Mouse (Mus musculus): ENCODE data around the gene Gm17606. TPM values are rescaled to one million over a fixed set of nuclear protein-coding genes. Genes with fewer than 3 reads are reported as not detected.

Gene Gm17606
- total RNA-seq, 2 experiments from 2014 or later: not detected

DNA sequence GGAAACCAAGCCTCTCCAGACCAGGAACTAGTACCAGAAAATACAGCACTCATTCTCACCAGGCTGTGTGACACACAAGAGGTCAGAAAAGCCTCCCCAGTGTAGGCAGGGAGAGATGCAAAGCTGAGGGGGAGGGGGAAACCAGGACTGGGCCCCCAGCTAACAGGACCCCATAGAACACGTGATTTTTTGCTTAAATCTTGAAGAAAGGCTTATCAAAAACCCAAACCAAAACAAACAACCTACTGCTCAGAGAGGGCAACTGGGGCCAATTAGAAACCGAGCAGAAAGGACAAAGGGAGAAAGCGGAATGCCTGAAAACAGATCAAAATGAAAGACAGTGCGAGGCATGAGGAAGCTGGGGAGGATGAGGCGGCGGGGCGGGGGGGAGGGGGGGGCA, 12.0 kb downstream of the Gm17606 start:
- no peak for DNase-seq (ENCODE audit: extremely low spot score in 1 of 2, low spot score in 1 of 2)

DNA sequence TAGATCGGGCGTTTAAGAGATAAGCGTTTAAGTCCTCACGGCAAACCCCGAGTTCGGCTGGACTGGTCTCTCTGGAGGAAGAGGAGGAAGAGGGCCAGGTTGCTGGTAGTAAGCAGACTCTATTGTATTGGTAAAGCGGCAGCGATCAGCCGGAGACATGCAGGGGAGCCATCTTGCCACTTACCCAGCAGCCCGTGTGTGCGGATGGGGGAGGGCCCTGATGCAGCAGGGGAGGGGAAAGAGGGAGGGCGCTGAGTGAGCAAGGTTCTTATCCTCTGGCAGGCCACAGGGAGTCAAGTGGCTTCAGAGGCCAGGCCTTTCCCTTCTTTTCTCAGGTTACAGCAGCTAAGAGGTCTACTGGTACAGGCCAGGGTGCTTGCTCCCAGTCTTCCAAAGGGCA, 12.7 kb downstream of the Gm17606 start:
- DNase-seq (ENCODE audit: extremely low spot score in 1 of 2, low spot score in 1 of 2): peak; percentile 68 to 72

DNA sequence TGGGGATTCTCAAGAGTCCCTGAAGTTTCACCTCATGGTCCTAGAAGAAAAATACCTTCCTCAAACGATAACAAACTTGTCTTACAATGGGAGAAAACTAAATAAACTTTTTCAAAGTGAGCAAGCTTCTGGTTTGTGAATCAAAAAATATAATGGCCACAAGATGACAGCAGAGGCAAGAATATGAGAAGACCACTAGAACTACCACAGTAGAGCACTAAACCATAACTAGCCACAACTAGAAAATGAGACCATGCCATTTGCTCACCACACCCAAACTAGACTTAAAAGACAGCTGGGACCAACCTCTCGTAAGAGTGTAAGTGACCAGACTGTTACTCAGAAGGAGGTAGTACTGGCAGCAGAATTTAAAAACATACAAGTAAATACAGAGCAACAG, 19.3 kb downstream of the Gm17606 start:
- no peak for DNase-seq (ENCODE audit: extremely low spot score in 1 of 2, low spot score in 1 of 2)

GRCm38 (mm10) chr14:54664477-54665222, 23.9 kb downstream of the Gm17606 start:
- DNase-seq (ENCODE audit: extremely low spot score in 1 of 2, low spot score in 1 of 2): no peak

DNA sequence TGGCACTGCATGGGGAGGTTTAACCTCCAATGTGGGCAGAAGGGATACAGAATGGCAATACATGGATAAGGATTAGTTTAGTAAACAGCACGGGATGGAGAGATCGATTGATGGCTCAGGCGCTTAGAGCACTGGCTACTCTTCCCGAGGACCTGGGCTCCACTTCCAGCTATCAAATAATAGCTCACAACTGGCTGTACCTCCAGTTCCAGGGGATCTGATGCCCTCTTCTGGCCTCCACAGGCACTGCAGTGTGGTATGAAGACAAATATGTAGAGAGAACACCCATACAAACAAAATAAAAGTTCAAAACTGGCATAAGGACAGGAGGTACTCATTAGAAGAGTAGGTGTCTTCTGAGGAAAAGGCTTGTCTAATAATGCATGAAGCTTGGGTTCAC, 28.6 kb downstream of the Gm17606 start:
- peak in 1 of 2 experiments; percentile 51 for DNase-seq (ENCODE audit: extremely low spot score in 1 of 2, low spot score in 1 of 2)

DNA sequence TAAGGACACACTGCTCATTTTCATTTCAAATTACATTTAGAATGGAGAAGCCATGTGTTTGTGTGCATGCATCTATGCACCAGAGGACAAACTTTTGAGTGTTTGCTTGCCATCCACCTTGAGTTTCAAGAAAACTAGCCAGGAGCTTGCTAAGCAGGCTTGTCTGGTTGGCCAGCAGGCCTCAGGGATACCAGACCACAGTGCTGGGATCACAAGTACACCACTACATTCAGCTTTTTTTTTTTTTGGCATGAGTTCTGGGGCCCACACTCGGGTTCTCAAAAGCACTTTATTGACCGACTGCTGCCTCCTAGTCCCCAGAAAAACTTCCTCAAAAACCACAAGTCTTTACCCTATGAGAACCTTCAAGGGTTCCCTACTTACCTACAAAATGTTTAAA, 33.6 kb downstream of the Gm17606 start:
- DNase-seq (ENCODE audit: extremely low spot score in 1 of 2, low spot score in 1 of 2): no peak

DNA sequence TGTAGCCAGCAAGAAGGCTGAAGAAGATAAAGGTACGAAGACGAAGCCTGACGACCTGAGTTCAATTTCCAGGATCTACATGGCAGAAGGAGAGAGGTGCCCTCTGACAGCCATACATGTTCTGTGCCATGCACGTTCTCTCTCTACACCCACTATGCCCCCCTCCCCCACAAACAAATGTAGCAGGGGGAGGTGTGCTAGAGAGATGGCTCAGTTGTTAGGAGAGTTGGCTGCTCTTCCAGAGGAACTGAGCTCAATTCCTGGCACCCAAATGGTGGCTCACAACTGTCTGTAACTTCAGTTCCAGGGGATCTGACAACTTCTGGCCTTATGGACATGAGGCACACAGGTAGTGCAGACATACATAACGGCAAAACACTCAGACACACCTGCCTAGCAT, 35.5 kb downstream of the Gm17606 start:
- DNase-seq (ENCODE audit: extremely low spot score in 1 of 2, low spot score in 1 of 2): no peak

GRCm38 (mm10) chr14:54678657-54679304, 38.0 kb downstream of the Gm17606 start:
- DNase-seq (ENCODE audit: extremely low spot score in 1 of 2, low spot score in 1 of 2): no peak

DNA sequence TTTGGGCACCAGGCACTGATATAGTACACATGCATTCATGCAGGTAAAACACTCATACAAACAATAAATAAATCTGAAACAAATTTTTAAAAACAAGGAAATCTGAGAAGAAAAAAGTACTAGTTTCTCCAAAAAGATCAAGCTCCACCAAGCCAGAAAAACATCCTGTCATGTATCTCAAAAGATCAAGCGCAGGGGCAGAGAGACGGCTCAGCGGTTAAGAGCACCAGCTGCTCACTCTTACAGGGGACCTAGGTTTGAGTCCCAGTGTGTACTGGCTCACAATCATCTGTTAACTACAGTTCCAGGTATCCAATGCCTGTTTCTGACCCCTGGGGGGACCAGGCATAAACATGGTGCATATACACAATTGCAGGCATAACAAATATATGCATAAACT, 41.6 kb downstream of the Gm17606 start:
- no peak for DNase-seq (ENCODE audit: extremely low spot score in 1 of 2, low spot score in 1 of 2)

DNA sequence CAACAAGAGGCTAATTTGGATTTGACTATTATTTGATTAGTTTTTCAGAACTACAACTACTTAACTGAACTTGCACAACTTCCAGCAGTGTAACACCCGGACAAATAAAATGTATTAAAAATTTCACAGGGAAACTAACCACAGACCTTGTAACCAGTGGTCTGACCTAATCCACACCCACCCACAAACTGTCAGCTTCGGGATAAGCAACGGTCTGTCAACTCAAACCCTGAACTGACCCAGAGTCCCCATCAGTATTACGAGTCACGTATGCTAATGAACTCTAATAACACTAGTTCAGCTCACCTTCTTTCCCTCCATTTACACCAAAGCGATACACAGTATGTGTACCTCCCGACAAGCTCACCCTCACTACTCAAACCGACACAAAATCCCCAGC, 44.7 kb downstream of the Gm17606 start:
- no peak for DNase-seq (ENCODE audit: extremely low spot score in 1 of 2, low spot score in 1 of 2)

GRCm38 (mm10) chr14:54686063-54686521, 45.3 kb downstream of the Gm17606 start, which contains the start of gene 1700123O20Rik:
1700123O20Rik (plus strand) TSS chr14:54686216.
- DNase-seq (ENCODE audit: extremely low spot score in 1 of 2, low spot score in 1 of 2): no peak

DNA sequence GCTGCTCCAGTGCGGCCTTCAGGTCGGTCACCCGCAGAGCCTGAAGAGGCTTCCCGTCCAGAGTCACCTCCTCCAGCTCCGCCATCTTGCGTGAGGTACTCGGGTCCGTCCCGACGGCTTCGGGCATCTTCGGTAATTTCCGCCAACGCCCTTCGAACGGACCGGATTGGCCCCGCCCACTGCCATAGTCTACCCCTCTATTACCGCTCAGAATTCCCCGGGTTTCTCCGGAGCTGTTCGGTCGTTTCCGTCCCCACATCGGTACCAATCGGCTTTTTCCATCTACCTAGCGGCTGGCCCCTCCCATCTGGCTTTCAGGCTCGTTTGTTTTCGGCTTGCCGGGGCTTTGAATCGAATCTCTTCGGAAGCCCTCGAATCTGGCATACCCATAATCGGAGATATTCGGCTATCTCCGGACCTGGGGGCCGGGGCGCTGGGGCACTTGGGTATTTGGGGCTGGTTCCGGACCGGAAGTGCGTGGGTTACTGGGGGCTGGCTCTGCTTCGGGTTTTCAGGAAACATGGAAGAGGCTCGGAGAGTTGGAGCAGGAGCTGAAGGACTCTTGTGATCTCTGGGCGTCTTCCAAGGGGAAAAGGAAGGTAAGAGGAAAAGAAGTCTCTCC, 45.9 kb downstream of the Gm17606 start, which contains the start of gene Acin1:
TSS of gene Acin1 (minus strand) at position 410 of the 622 bp plus-strand sequence.
- peak; percentile 100 for DNase-seq (ENCODE audit: extremely low spot score in 1 of 2, low spot score in 1 of 2)

DNA sequence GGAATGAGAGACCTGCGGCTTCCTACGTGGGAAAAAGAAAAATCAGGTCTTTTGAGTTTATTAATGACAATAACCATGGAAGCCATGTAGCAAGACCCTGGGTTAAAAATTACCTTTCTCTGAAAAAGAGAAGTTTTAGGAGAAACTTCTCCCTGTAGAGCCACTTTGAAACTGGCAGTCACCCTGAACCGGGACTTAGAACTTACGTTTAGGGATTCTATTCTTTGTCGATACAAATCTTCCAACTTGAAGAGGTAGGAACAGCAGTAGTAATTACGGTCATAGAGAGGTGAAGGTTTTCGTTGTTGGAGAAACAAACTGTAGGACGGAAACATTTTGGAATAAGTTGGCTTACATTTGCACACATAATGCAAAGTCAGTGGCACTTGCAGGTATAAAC, 46.5 kb downstream of the Gm17606 start:
- no peak for DNase-seq (ENCODE audit: extremely low spot score in 1 of 2, low spot score in 1 of 2)

DNA sequence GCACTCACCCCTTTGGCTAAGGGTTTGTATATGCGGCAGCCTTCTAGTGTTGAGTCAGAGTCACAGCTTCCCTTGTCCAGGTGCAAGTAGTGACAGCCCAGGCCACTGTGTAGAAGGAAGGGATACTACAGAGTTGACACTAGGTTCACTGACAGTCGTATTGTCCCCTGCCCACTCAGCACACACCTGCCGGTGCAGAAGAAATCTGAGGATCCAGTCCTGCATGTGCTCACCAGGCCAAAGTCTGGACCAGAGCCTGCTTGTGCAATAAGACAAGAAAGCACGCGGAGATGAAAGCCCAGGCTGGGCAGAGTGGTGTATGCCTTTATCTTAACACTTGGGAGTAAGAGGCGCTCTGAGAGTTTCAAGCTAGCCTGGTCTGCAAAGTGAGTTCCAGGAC, 54.3 kb downstream of the Gm17606 start:
- no peak for DNase-seq (ENCODE audit: extremely low spot score in 1 of 2, low spot score in 1 of 2)

GRCm38 (mm10) chr14:54696752-54697151, 56.0 kb downstream of the Gm17606 start:
- no peak for DNase-seq (ENCODE audit: extremely low spot score in 1 of 2, low spot score in 1 of 2)

Small RNA genes within 50 kb of the gene (microRNA-seq; reads per million reads assigned to microRNA genes)
- gene Mir686 (0 reads per million in 2 experiments), gene Mir6948 (0.18 to 0.40 reads per million in 2 experiments)

Other genes with a start within 250 kb of the Gm17606 start
- gene Slc7a7, start 223.2 kb upstream of the Gm17606 start, total RNA-seq (2021): 1 to 10 TPM; 1.5 to 1.9 TPM
- gene Mrpl52, start 214.0 kb upstream of the Gm17606 start, total RNA-seq (2021): 100 to 1,000 TPM; 112 TPM
- gene Mmp14, start 209.3 kb upstream of the Gm17606 start, total RNA-seq (2021): 10 to 100 TPM; 15.8 to 21.2 TPM
- gene Lrp10, start 176.8 kb upstream of the Gm17606 start, total RNA-seq (2021): 10 to 100 TPM; 32.1 to 34.6 TPM
- gene Rem2, start 164.9 kb upstream of the Gm17606 start, total RNA-seq (2021): 10 to 100 TPM; 22.6 to 23.0 TPM
- 10 to 100 TPM; 53.6 to 61.4 TPM for gene Prmt5, start 123.4 kb upstream of the Gm17606 start, total RNA-seq (2021)
- 1 to 10 TPM; 2.4 to 3.9 TPM for gene Haus4, start 86.3 kb upstream of the Gm17606 start, total RNA-seq (2021)
- 1 to 10 TPM; 1.3 to 2.4 TPM for gene Ajuba, start 63.4 kb upstream of the Gm17606 start, total RNA-seq (2021)
- 1 to 10 TPM; 5.4 to 8.4 TPM for gene 4931414P19Rik, start 35.0 kb upstream of the Gm17606 start, total RNA-seq (2021)
- 100 to 1,000 TPM; 208 to 218 TPM for gene Psmb5, start 22.9 kb upstream of the Gm17606 start, total RNA-seq (2021)
- under 1 TPM; 0.16 to 0.32 TPM for gene Psmb11, start 19.5 kb upstream of the Gm17606 start, total RNA-seq (2021)
- 10 to 100 TPM; 17.5 to 22.7 TPM for gene Cdh24, start 412 bp downstream of the Gm17606 start, total RNA-seq (2021)
- 10 to 100 TPM; 27.3 to 28.7 TPM for gene 1700123O20Rik, start 45.3 kb downstream of the Gm17606 start, total RNA-seq (2021)
- 100 to 1,000 TPM; 172 to 215 TPM for gene Acin1, start 46.0 kb downstream of the Gm17606 start, total RNA-seq (2021)
- not detected for gene Gm29776, start 57.9 kb downstream of the Gm17606 start, total RNA-seq (2021)
- not detected for gene Cebpe, start 71.2 kb downstream of the Gm17606 start, total RNA-seq (2021)
- 10 to 100 TPM; 54.3 to 61.2 TPM for gene Slc7a8, start 141.0 kb downstream of the Gm17606 start, total RNA-seq (2021)
- gene Rnf212b, start 173.2 kb downstream of the Gm17606 start, total RNA-seq (2021): not detected
- gene Homez, start 230.0 kb downstream of the Gm17606 start, total RNA-seq (2021): 10 to 100 TPM; 21.9 to 23.6 TPM
- gene Ppp1r3e, start 236.6 kb downstream of the Gm17606 start, total RNA-seq (2021): 10 to 100 TPM; 19.4 to 22.6 TPM
- gene Bcl2l2, start 242.4 kb downstream of the Gm17606 start, total RNA-seq (2021): 100 to 1,000 TPM; 108 to 117 TPM
- gene Gm20521, start 242.5 kb downstream of the Gm17606 start, total RNA-seq (2021): 10 to 100 TPM in 1 of 2 experiments, 1 to 10 TPM in 1; 3.1 to 13.8 TPM

Measured in layer of hippocampus, postnatal 25 days (tissue).